Mouse (Mus musculus) retina, embryonic 14.5 days (tissue): ENCODE measurements at regions not wholly inside any gene's neighbourhood (a gene's known extent, or its start where the extent isn't known, plus 50 kb on each side); places are given as distances from the start of the nearest gene placed in this dataset.
A peak's percentile ranks its signal among the peaks of the same experiment; 100 is the strongest.

Experiments used
- DNase-seq: peaks from one replicate; pipeline ENCODE4 v3.0.0-alpha.2; 2015; ENCODE audit warnings: low spot score

DNA sequence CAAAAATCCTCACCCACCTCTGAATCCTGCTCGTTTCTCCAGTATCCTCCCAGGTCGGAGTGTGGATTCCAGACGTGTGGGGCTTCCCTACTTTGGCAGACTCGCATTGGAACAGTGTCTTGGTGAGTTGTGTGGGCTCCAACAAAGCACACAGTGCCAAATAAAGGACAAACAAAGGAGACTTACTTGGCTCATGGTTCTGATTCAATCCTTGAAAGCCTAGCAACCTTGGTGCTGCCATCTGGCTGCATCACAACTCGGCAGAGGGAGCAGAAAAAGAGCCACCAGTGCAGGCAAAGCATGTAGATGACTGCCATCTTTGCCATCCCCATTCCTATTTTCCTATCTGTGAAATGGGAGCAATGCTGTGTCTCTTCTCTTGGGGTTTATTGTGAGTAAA is 64.0 kb downstream of the Il9r start:
- no peak for DNase-seq

DNA sequence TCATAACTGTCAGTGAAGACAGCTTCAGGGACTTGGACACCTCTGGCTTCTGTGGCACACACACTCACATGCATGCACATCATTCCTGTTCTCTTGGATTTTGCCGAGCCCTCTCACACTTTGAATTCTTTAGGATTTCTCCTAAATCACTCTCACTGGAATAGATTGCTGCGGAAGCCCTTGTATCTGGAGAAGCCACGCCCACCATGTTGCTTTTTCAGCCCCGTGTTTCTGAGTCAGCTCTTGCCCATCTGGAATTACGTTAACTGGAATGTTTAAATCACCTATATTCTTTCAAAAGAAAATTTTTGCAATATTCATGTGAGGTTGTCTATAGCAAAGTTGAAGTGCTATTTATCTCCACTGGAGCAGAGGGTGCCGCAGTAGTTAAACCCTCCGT is 66.1 kb downstream of the Il9r start:
- DNase-seq = no peak

DNA sequence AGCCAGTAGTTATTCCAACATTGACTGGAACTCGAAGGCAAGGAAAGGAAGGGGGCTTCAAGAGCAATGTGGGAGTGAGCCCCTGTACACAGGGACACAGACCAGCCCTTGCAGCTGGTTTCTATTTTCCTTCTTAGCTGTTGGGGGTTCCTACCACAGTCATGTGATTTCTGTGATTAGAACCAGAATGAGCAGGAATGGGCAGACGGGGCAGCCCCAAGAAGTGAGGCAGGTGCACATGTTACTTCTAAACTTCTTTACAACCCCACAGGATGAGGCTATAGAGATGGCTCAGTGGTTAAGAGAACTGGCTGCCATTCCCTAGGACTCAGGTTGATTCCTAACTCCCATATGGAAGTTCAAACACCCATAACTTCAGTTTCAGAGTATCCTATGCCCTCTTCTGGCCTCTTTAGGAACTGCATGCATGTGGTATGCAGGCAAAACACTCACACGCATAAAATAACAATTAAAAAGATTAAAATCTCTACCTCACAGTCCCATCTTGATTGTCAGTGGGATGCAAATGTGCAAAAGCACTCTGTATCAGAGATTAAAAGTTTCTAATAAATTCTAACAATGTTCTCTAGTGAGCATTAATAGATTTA is 68.0 kb downstream of the Il9r start:
- DNase-seq = peak; percentile 33

DNA sequence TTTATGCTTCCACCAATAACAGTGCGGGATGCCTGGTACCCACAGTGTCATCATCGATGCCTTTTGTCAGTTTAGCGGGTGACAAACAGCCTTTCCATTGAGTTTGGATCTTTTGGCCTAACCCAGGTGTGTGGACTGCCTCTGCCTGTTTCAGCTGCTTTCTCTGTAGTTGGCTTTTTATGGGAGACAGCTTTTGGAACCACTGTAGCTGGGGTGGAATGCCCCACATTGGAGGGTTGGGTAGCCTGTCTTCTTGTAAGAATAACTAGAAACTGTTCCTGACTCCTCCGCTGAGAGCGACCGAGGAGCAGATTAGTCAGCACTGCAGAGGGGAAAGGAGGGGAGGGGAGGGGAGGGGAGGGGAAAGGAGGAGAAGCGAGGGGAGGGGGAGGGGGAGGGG is 71.5 kb downstream of the Il9r start:
- no peak for DNase-seq

- no peak for DNase-seq
Observed at GRCm38 (mm10) chr11:32128018-32128417, 72.1 kb downstream of the Il9r start.

DNA sequence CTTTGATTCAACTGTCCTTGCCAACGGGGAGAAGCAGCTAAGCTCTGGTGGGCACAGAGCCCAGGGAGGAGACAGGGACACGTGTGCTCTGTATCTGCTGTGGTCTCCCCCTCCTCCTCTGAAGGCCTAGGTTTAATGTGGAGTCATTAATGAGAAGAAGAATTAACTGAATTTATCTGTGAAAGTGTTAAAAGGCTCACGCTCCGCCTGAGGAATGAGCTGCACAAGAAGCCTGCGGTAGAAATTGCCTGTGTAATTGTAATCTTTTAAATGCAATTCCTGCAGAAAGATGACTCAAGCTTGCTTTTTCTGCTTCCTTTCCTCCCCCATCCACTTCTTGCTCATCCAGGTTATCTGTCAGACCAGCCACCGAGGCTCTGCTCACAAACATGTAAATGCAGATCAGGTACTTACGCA is 72.7 kb downstream of the Il9r start:
- DNase-seq = no peak

DNA sequence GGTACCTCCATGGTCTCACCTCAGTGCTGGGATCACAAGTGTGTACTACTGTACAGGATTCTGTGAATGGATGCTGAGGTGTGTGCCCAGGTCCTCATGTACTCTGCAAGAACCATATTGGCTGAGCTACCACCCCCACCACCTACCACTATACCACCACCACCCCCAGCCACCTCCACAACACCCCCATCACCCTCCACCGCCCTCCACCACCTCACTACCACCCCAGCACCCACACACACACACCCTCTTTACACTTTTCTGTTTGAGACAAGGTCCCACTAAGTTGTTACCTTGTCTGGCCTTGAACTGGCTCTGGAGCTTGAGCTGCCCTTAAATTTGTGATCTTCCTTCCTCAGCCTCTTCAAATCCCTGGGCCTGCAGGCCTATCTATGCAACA is 73.3 kb downstream of the Il9r start:
- DNase-seq = no peak

- no peak for DNase-seq
Observed at GRCm38 (mm10) chr11:32126311-32126698, 73.8 kb downstream of the Il9r start.

DNA sequence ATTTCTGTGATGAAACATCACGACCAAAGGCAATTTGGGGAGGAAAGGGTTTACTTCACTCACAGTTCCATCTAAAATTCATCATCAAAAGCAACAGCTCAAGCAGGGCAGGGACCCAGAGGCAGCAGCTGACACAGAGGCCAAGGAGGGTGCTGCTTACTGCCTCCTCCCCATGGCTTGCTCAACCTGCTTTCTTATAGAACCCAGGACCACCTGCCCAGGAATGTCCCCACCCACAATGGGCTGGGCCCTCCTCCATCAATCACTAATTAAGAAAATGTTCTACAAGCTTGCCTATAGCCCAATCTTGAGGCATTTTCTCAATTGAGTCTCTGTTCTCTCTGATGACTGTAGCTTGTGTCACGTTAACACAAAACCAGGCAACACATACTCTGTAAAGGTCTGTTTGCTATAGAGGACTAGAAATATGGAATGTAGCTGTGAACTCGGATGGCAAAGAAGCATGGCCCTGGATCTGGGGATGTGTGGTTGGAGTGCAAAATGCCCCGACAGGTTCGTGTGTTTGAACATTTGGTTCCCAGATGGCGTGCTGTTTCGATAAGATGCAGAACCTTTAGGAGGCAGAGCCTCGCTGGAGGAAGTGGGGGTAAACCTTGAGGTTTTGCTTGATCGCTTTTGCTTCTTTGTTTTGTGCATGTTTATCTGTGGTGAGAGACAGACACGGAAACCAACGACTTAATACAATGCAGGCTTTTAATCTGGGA is 74.3 kb downstream of the Il9r start:
- no peak for DNase-seq

DNA sequence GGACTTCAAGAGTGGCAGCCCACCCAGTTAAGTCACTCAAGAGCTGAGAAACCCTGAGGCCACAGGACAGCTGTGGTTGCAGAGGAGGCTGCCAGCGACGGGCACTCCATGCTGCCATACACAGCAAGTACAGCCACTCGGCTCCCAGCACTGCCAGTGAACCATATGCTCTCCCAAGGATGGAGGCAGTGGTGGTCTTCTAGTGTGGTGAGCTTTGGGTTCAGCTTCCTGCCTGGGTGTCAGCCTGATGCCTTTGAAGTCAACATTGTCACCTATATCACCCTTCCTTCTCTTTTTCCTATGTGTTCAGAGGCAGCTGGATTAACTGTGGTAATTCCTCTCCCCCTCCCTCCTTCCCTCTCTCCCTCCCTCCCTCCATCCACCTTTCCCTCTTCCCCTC is 79.5 kb downstream of the Il9r start:
- no peak for DNase-seq

DNA sequence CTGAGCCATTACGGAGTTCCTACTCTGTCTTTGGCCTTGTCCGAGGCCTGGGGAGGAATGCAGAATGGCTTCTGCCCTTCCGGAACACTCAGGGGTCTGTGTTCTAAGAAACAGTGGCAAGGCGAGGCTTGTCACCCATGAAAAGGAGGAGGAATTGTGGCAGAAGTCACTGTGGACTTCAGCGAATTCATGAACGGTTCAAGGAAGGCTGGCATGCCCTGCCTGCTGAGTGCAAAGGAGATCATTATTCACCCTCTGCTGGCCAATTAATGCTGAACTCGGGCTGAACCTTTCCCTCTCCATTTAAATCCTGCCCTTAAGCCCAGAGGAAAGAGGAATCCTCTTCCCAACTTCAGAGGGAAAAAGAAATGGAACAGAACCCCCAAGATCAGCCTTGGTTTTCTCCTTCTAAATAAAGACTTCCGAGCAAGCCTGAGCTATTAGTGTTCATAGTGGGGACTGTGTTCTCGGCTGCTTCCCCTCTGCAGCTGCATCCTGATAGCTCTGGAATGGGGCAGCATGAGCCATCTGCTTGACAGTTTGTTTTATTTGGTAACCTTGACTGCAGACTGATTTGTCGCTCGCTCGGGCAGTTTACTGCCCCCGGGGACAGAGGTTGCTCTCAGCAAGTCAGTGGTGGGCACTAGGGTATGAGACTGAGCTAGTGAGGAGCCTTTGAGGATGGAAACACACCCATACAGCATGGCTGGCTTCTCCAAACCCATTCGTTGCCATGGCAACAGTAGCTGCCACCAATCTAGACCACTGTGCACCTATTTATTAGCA is 81.0 kb downstream of the Il9r start:
- DNase-seq = peak; percentile 60

DNA sequence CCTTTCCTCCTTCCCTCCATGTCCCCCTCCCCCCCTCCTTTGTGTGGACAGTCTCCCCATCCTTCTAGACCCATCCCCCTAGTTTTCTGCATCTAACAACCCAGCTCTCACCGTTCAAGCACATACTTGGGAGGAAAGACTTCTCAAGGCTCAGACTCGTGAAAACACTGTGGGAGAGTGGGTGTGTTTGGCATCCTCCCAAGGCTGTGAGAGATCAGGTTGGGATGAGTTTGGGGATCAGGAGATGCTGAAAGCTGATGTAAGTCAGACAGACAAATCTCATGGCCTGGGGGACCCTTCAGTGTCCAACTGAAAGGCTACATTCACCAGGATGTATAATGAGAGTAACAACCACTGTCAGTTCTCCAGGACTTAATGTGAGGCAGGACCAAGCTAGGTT is 82.1 kb downstream of the Il9r start:
- no peak for DNase-seq

GRCm38 (mm10) chr11:32113118-32113826 is 86.8 kb downstream of the Il9r start:
- peak; percentile 60 for DNase-seq

GRCm38 (mm10) chr11:32112521-32112920 is 87.6 kb downstream of the Il9r start:
- no peak for DNase-seq

GRCm38 (mm10) chr11:32111841-32112240 is 88.2 kb downstream of the Il9r start:
- no peak for DNase-seq

- no peak for DNase-seq
Observed at GRCm38 (mm10) chr11:32109911-32110310, 90.2 kb downstream of the Il9r start.
